Mouse (Mus musculus) heart, embryonic 16.5 days (tissue): ENCODE data around the gene Lrrc36. TPM values are rescaled to one million over a fixed set of nuclear protein-coding genes. Genes with fewer than 3 reads are reported as not detected.

ENCODE experiments used
- ATAC-seq: fragments of 200-750 bp; cut with Nextera tagmentation; replicated peaks from 2 replicates; pipeline ENCODE4 v1.8.0; 2017; ENCODE audit warnings: moderate number of reproducible peaks; ENCODE audit not compliant: insufficient read depth, low FRiP score; ENCODE audit errors: extremely low read depth
- H3K27ac ChIP-seq: fragments of 300-500 bp; sonication (generic); 2 replicates; pipeline ENCODE4 v1.5.1; 2014; ENCODE audit warnings: mild to moderate bottlenecking, low read length, control low read depth, moderate library complexity
- H3K27me3 ChIP-seq: fragments of 300-500 bp; sonication (generic); 2 replicates; pipeline ENCODE4 v1.6.1; 2014; ENCODE audit warnings: low read length, mixed read lengths; ENCODE audit not compliant: control insufficient read depth, insufficient read depth
- H3K36me3 ChIP-seq: fragments of 300-500 bp; sonication (generic); 2 replicates; pipeline ENCODE4 v1.6.1; 2014; ENCODE audit not compliant: control insufficient read depth, insufficient read depth
- H3K4me1 ChIP-seq: fragments of 300-500 bp; sonication (generic); 2 replicates; pipeline ENCODE4 v1.6.1; 2014; ENCODE audit warnings: low read length, mixed read lengths; ENCODE audit not compliant: control insufficient read depth, insufficient read depth
- H3K4me2 ChIP-seq: fragments of 300-500 bp; sonication (generic); 2 replicates; pipeline ENCODE4 v1.6.1; 2014; ENCODE audit warnings: low read depth, mild to moderate bottlenecking, control low read depth, low read length
- H3K4me3 ChIP-seq: fragments of 300-500 bp; sonication (generic); 2 replicates; pipeline ENCODE4 v1.5.1; 2014; ENCODE audit warnings: mild to moderate bottlenecking, control low read depth, low read length
- H3K9ac ChIP-seq: fragments of 300-500 bp; sonication (generic); 2 replicates; pipeline ENCODE4 v1.6.1; 2014; ENCODE audit warnings: low read length, control low read depth
- H3K9me3 ChIP-seq: fragments of 300-500 bp; sonication (generic); replicated peaks from 2 replicates; pipeline ENCODE4 v1.6.1; 2016; ENCODE audit warnings: low read length; ENCODE audit not compliant: control insufficient read depth
- WGBS: fragments of 180-500 bp; shearing (Covaris S2); extraction: QIAGEN DNeasy Blood & Tissue Kit; methylation state at CpG from one replicate; pipeline ENCODE4 v1.1.7; 2014; 5-methylcytosine and 5-hydroxymethylcytosine counted together
- polyA plus RNA-seq: library from polyadenylated mRNA; unstranded; fragments of >200 nt; fragmentation: Nextera tagmentation; extraction: Ambion mirVana; gene quantifications from 2 replicates; pipeline ENCODE4 v1.2.1, GENCODE M21; 2015

Gene Lrrc36
- polyA plus RNA-seq, 1 experiment from 2014 or later: 0.37 TPM

DNA sequence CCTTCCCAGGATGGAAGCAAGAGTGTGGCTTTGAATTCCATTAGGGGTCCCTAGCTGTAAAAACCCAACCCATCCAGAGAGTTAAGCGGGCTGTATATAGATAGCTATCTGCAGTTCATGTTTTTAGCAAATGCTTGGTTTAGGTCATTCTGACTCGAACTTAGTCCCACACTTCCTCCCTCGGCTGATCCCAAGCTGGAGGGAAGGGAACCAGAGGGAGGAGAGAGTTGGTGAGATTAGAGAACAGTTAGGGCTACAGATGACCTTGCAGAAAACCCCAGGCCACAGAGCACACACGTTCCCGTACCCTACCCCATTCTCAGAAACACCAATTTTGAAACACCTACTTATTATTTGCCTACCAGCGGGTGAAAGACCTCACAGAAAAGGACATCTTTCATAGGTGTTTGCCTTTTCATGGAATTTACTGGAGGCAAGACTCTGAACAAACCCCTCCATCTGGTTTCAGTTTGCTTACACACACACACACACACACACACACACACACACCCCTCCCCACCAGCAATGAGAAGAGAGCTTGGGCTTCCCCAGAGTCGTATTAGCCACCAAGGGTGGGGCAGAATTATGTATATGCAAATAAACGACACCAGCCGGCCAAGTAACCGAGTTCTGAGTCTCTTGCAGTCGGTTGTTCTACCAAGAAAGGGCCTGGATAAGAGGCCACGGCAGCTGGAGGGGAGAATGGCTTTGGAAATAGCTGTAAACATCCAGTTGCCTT is 96.8 kb downstream of the Lrrc36 start:
- 44% methylated on average over 12 of the region's 12 CpGs for WGBS
- no peak for ATAC-seq
- no peak overlapping the region for H3K27ac ChIP-seq
- H3K4me1 ChIP-seq: 0 out of 2 replicates have a peak, but pooled peaks cover 4% of the 10 kb centered on the region
- H3K9me3 ChIP-seq: no peaks in the 10 kb centered on the region
- H3K36me3 ChIP-seq: no peaks in the 10 kb centered on the region
- no peak overlapping the region for H3K4me3 ChIP-seq
- no peak overlapping the region for H3K4me2 ChIP-seq
- H3K27me3 ChIP-seq: no peaks in the 10 kb centered on the region
- H3K9ac ChIP-seq: no peak overlapping the region

Other genes with a start within 250 kb of the Lrrc36 start
- 38.7 and 48.5 TPM in 2 replicates for gene Cbfb, start 242.9 kb upstream of the Lrrc36 start, polyA plus RNA-seq
- 20.8 and 22.5 TPM in 2 replicates for gene D230025D16Rik, start 188.4 kb upstream of the Lrrc36 start, polyA plus RNA-seq
- gene B3gnt9, start 158.4 kb upstream of the Lrrc36 start, polyA plus RNA-seq: 12.7 and 13.1 TPM in 2 replicates
- gene Tradd, start 149.0 kb upstream of the Lrrc36 start, polyA plus RNA-seq: 20.3 and 25.4 TPM in 2 replicates
- gene Fbxl8, start 148.9 kb upstream of the Lrrc36 start, polyA plus RNA-seq: 4.5 and 5.0 TPM in 2 replicates
- gene Hsf4, start 143.8 kb upstream of the Lrrc36 start, polyA plus RNA-seq: 0.27 and 0.29 TPM in 2 replicates
- gene Nol3, start 137.4 kb upstream of the Lrrc36 start, polyA plus RNA-seq: 5.2 and 5.8 TPM in 2 replicates
- 5.4 and 6.7 TPM in 2 replicates for gene 4931428F04Rik, start 123.7 kb upstream of the Lrrc36 start, polyA plus RNA-seq
- 14.6 and 14.9 TPM in 2 replicates for gene Exoc3l, start 117.5 kb upstream of the Lrrc36 start, polyA plus RNA-seq
- 50.8 and 61.1 TPM in 2 replicates for gene E2f4, start 115.9 kb upstream of the Lrrc36 start, polyA plus RNA-seq
- 4.1 and 5.1 TPM in 2 replicates for gene Elmo3, start 108.0 kb upstream of the Lrrc36 start, polyA plus RNA-seq
- gene Lrrc29, start 87.3 kb upstream of the Lrrc36 start, polyA plus RNA-seq: 0.80 and 0.84 TPM in 2 replicates
- gene Tmem208, start 87.2 kb upstream of the Lrrc36 start, polyA plus RNA-seq: 82.1 and 84.2 TPM in 2 replicates
- gene Fhod1, start 65.6 kb upstream of the Lrrc36 start, polyA plus RNA-seq: 1.1 and 2.3 TPM in 2 replicates
- gene Slc9a5, start 64.7 kb upstream of the Lrrc36 start, polyA plus RNA-seq: 1.1 and 1.4 TPM in 2 replicates
- 0.18 and 0.21 TPM in 2 replicates for gene Plekhg4, start 40.3 kb upstream of the Lrrc36 start, polyA plus RNA-seq
- gene Kctd19, start 69 bp upstream of the Lrrc36 start, polyA plus RNA-seq: 0.07 TPM in 1 of 2 replicates, not detected in the other
- gene Tppp3, start 58.0 kb downstream of the Lrrc36 start, polyA plus RNA-seq: 38.7 and 40.0 TPM in 2 replicates
- 26.3 and 31.3 TPM in 2 replicates for gene Zdhhc1, start 83.3 kb downstream of the Lrrc36 start, polyA plus RNA-seq
- gene Hsd11b2, start 105.2 kb downstream of the Lrrc36 start, polyA plus RNA-seq: 0.24 and 0.25 TPM in 2 replicates
- gene Atp6v0d1, start 152.5 kb downstream of the Lrrc36 start, polyA plus RNA-seq: 62.4 and 63.7 TPM in 2 replicates
- gene Ripor1, start 191.7 kb downstream of the Lrrc36 start, polyA plus RNA-seq: 34.0 and 36.2 TPM in 2 replicates
- 72.1 and 80.0 TPM in 2 replicates for gene Ctcf, start 223.0 kb downstream of the Lrrc36 start, polyA plus RNA-seq
- gene Agrp, start 223.8 kb downstream of the Lrrc36 start, polyA plus RNA-seq: 0.71 TPM in 1 of 2 replicates, not detected in the other